Mouse (Mus musculus) cerebellum, adult 2 months (tissue): Measurements from ENCODE around the gene Olfr812. TPM values are rescaled to one million over a fixed set of nuclear protein-coding genes. Genes with fewer than 3 reads are reported as not detected.
"Not testable (repeated sequence)": the region's sequence is repeated elsewhere in the genome, so short reads cannot be mapped to it uniquely, and the experiment has no call there.

Experiments used
- DNase-seq, 2 experiments: peaks; one replicate each; pipeline ENCODE4 v3.0.0; 2021
- H3K27ac ChIP-seq: fragments of 200-500 bp; 2 replicates; pipeline ENCODE4 v1.5.1; 2012; ENCODE audit warnings: low read length, control low read depth, inconsistent platforms; ENCODE audit not compliant: insufficient read depth
- H3K27me3 ChIP-seq: fragments of 200-500 bp; 2 replicates; pipeline ENCODE4 v1.6.1; 2012; ENCODE audit warnings: inconsistent platforms, mild to moderate bottlenecking, low read length, moderate library complexity; ENCODE audit not compliant: control insufficient read depth, insufficient read depth
- H3K4me1 ChIP-seq: fragments of 200-500 bp; 2 replicates; pipeline ENCODE4 v1.6.1; 2011; ENCODE audit warnings: low read length; ENCODE audit not compliant: control insufficient read depth, insufficient read depth
- H3K4me3 ChIP-seq: fragments of 200-500 bp; replicated peaks from 2 replicates; pipeline ENCODE3; 2011; ENCODE audit warnings: mild to moderate bottlenecking, low read depth, low read length, control low read depth; ENCODE audit not compliant: insufficient read depth
- CTCF ChIP-seq: fragments of 200-500 bp; IDR thresholded peaks from 2 replicates; pipeline ENCODE4 v1.5.1; 2011; ENCODE audit warnings: low read depth, mild to moderate bottlenecking, control low read depth, low read length, moderate library complexity, borderline replicate concordance; ENCODE audit not compliant: insufficient read depth
- POLR2A ChIP-seq: fragments of 200-500 bp; IDR thresholded peaks from 2 replicates; pipeline ENCODE4 v1.6.1; 2011; ENCODE audit warnings: low read length, control low read depth, borderline replicate concordance; ENCODE audit not compliant: insufficient read depth
- whole genome bisulfite sequencing: fragments of 180-500 bp; shearing (Covaris S2); methylation state at CpG from one replicate; pipeline ENCODE4 v1.1.7; 2018; 5-methylcytosine and 5-hydroxymethylcytosine counted together
- polyA plus RNA-seq: library from polyadenylated mRNA; depleted of rRNA; stranded (reverse); fragments of >200 nt; gene quantifications from 2 replicates; pipeline ENCODE4 v1.2.3, GENCODE M21; 2012; rRNA removed

The Olfr812 gene
- not detected in 2 replicates for polyA plus RNA-seq

DNA sequence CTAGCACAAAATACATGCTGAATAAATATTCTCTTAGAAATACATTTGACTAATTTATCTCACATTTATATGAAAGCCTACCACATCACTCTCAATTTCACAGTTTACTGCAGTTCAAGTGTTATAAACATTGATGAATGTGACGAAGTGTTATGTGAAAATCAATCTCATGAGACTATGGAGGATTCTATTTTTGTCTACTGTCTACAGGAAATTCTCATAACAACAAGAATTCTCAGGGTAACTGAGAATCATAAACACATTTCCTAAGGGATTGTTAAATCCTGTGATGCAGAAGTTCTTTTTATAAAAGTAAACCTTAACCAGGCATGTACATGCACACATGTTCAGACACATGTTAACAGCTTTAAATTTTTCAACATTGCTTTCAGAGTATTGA lies at the start of gene Olfr812:
Olfr812 (minus strand) TSS at position 101 of the 400 bp plus-strand sequence.
- WGBS = 68% methylated on average over 1 of the region's 1 CpGs
- no peak within 1 kb of the TSS for H3K4me3 ChIP-seq
- no peak for DNase-seq
- H3K27me3 ChIP-seq = no peaks in the 10 kb centered on the region
- TF ChIP-seq CTCF = no peak
- no peak for TF ChIP-seq POLR2A
- H3K4me1 ChIP-seq = no peaks in the 10 kb centered on the region
- H3K27ac ChIP-seq = no peak within 1 kb of the TSS

DNA sequence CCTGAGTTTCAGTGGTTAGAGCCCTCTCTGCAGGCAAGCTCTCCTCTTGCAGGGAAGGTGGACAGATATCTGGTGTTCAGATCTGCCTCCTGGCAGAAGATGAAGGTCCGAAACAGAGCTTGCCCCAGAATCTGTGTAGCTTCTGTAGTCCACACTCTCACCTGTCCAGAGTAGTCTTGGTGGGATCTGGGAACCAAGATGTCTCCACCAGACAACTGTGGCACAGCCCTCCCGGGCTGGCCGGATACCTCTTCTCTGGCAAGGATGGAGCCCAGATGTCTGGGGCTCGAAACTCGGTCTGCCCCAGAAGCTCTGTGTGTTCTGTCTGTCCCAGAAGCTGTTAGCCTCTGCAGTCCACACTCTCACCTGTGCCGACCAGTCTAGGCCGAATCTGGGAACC lies 40.0 kb upstream of the Olfr812 start:
- 92% methylated on average over 7 of the region's 7 CpGs for whole genome bisulfite sequencing
- no peak overlapping the region for H3K4me3 ChIP-seq
- TF ChIP-seq POLR2A (no peak), CTCF (no peak)

DNA sequence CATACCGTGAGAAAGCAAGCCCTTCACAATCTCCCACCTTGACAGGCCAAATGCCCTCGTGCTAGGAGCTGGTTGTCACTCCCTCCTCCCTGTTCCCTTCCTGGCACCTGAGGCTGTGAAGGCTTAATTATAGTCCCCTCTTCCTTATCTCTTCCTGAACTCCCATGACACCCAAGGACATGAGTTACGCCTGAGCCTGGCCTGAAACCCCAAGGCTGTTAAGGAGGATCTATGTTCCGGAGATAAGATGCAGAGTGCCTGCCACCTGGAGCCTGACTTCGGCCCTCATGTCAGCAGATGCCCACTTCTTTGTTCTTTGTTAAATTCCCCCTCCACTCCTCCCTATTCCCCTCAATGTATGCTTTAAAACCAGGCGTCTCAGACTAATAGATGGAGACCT lies 39.6 kb upstream of the Olfr812 start:
- 81% methylated on average over 6 of the region's 6 CpGs for WGBS
- not testable (repeated sequence) for H3K27me3 ChIP-seq, H3K27ac ChIP-seq, H3K4me1 ChIP-seq, H3K4me3 ChIP-seq, DNase-seq

More for the DNA sequence above, 40.0 kb upstream of the Olfr812 start:
- Histone ChIP-seq H3K4me1 (no peaks in the 10 kb centered on the region), H3K27ac (no peak overlapping the region), H3K27me3 (no peaks in the 10 kb centered on the region)
- no peak for DNase-seq

DNA sequence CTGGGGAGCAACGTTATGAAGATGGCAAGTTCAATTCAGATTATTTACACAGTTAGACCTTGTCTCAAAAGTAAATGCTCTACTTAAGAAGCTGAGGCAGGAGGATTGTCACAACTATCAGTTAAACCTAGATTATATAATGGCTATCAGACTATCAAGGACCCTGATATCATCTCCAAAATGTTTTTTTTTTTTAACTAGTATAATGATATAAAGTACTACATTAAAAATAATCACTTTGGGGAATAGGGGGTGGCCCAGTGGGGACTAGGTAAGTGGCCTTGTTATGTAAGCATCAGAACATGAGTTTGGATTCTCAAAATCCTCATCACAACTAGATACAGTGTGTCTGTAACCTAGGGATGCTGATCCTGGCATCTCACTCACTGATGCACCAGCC lies 33.9 kb upstream of the Olfr812 start, which contains the start of gene Olfr814:
Olfr814 (minus strand) TSS at position 101 of the 400 bp plus-strand sequence.
- not testable (repeated sequence) for H3K4me1 ChIP-seq, H3K27me3 ChIP-seq, DNase-seq, H3K27ac ChIP-seq, H3K4me3 ChIP-seq
- 60% methylated on average over 1 of the region's 1 CpGs for WGBS

DNA sequence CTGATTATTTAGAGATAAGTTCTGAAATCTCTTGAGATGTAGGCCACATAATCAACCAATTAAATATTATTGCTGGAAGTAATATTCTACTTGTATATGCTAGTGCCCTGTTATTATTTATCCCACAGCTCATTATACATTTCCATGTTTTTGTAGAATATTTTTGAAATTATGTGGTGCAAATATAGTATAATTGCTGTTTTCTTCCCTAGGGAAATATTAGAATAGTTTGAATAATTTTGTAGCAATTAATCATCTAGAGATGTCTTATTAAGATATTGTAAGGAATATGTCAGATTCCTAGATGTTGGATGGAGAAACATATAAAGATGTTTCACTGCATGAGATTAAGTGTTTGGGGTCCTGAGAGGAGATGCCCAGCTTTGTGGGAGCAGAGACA lies 9.2 kb upstream of the Olfr812 start, which contains the start of gene Olfr813:
Olfr813 (plus strand) TSS at position 301 of the 400 bp plus-strand sequence.
- TF ChIP-seq CTCF (no peak), POLR2A (no peak)
- no peak for DNase-seq
- no peak within 1 kb of the TSS for H3K27ac ChIP-seq
- H3K4me1 ChIP-seq = no peaks in the 10 kb centered on the region
- H3K4me3 ChIP-seq = no peak within 1 kb of the TSS
- H3K27me3 ChIP-seq = no peaks in the 10 kb centered on the region

DNA sequence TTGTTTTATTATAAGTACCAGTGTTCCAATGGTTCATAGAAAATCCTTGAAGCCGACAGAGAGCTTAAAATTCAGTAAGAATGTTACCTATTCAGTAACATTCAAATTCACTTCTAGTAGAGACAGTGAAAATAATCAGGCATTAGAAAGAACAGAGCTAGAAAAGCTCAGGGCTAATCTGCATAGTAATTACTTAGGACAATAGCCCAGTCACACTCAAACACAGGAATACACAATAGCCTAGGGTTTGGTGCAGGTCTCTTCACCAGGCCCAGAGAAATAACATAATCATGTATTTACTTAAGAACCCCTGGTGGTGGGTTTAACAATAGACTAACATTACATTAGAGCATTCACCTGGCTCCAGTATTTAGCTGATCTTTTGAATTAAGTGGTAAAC lies 1.4 kb upstream of the Olfr812 start:
- TF ChIP-seq CTCF = no peak
- TF ChIP-seq POLR2A = no peak
- no peak overlapping the region for H3K27ac ChIP-seq
- no peak overlapping the region for H3K4me3 ChIP-seq
- no peaks in the 10 kb centered on the region for H3K27me3 ChIP-seq
- no peak for DNase-seq
- WGBS = 59% methylated on average over 1 of the region's 1 CpGs
- no peaks in the 10 kb centered on the region for H3K4me1 ChIP-seq

DNA sequence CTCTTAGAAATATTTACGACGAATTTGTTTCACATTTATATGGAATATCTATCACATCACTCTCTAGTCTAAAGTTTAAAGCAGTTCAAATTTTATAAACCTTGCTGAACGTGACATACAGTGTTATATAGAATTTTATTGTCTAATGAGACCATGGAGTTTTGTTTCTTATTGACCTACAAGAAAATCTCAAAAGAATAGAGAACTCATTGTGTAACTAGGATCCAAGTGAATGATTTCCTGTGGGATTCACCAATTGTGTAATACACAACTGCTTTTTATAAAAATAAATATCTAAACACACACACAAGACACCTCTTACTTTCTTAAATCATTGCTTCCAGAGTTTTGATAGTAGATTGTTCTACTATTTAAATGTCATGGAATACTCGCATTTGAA lies 41.6 kb downstream of the Olfr812 start, which contains the start of gene Olfr811:
Olfr811 (minus strand) TSS at position 101 of the 400 bp plus-strand sequence.
- Histone ChIP-seq H3K4me1 (no peaks in the 10 kb centered on the region), H3K27me3 (no peaks in the 10 kb centered on the region), H3K4me3 (no peak within 1 kb of the TSS), H3K27ac (no peak within 1 kb of the TSS)
- WGBS = 82% methylated on average over 4 of the region's 4 CpGs
- TF ChIP-seq CTCF = no peak
- TF ChIP-seq POLR2A = no peak
- no peak for DNase-seq

DNA sequence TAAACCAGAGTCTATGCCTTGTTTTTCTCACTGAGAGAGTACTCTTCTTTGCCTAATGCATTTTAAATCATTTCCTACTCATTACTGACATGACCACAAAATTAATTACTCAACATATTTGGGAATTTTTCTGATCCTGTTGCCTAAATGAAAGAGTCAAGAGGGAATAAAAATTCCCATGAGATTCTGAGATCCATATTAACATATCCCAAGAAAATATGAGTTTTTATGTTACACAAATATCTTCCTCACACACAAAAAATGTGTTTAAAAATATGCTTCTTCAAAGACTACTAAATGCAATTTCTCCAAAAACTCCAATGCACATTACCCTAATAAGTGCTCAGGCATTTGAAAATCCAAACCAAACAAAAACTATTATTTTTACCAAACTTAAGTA lies 51.1 kb downstream of the Olfr812 start, which contains the start of gene Olfr810:
Olfr810 (minus strand) TSS at position 101 of the 400 bp plus-strand sequence.
- no peak for TF ChIP-seq POLR2A
- DNase-seq = no peak

More for the DNA sequence above, 51.1 kb downstream of the Olfr812 start, which contains the start of gene Olfr810:
- H3K4me3 ChIP-seq = no peak within 1 kb of the TSS
- no peak within 1 kb of the TSS for H3K27ac ChIP-seq
- no peaks in the 10 kb centered on the region for H3K4me1 ChIP-seq
- H3K27me3 ChIP-seq = no peaks in the 10 kb centered on the region

Other genes with a start within 250 kb of the Olfr812 start
- gene Olfr796, start 233.5 kb downstream of the Olfr812 start, polyA plus RNA-seq = not detected in 2 replicates
- not detected in 2 replicates for gene Olfr798, start 218.2 kb downstream of the Olfr812 start, polyA plus RNA-seq
- gene Olfr799, start 208.6 kb downstream of the Olfr812 start, polyA plus RNA-seq = not detected in 2 replicates
- not detected in 2 replicates for gene Olfr800, start 188.4 kb downstream of the Olfr812 start, polyA plus RNA-seq
- gene Olfr801, start 172.2 kb downstream of the Olfr812 start, polyA plus RNA-seq = not detected in 2 replicates
- gene Olfr802, start 157.9 kb downstream of the Olfr812 start, polyA plus RNA-seq = not detected in 2 replicates
- not detected in 2 replicates for gene Olfr803, start 151.8 kb downstream of the Olfr812 start, polyA plus RNA-seq
- gene Olfr804, start 142.9 kb downstream of the Olfr812 start, polyA plus RNA-seq = not detected in 2 replicates
- not detected in 2 replicates for gene Olfr805, start 116.7 kb downstream of the Olfr812 start, polyA plus RNA-seq
- gene Olfr806, start 104.2 kb downstream of the Olfr812 start, polyA plus RNA-seq = not detected in 2 replicates
- gene Olfr807, start 88.3 kb downstream of the Olfr812 start, polyA plus RNA-seq = not detected in 2 replicates
- not detected in 2 replicates for gene Olfr808, start 80.6 kb downstream of the Olfr812 start, polyA plus RNA-seq
- not detected in 2 replicates for gene Olfr809, start 71.5 kb downstream of the Olfr812 start, polyA plus RNA-seq
- gene Olfr810, start 51.2 kb downstream of the Olfr812 start, polyA plus RNA-seq = not detected in 2 replicates
- not detected in 2 replicates for gene Olfr811, start 41.7 kb downstream of the Olfr812 start, polyA plus RNA-seq
- not detected in 2 replicates for gene Olfr813, start 9.3 kb upstream of the Olfr812 start, polyA plus RNA-seq
- gene Olfr814, start 33.8 kb upstream of the Olfr812 start, polyA plus RNA-seq = not detected in 2 replicates
- not detected in 2 replicates for gene Olfr815, start 59.8 kb upstream of the Olfr812 start, polyA plus RNA-seq
- not detected in 2 replicates for gene Olfr816, start 69.5 kb upstream of the Olfr812 start, polyA plus RNA-seq
- gene Olfr818, start 103.0 kb upstream of the Olfr812 start, polyA plus RNA-seq = not detected in 2 replicates
- gene Olfr819, start 121.2 kb upstream of the Olfr812 start, polyA plus RNA-seq = not detected in 2 replicates
- not detected in 2 replicates for gene Olfr247, start 130.0 kb upstream of the Olfr812 start, polyA plus RNA-seq
- not detected in 2 replicates for gene Gm10310, start 139.0 kb upstream of the Olfr812 start, polyA plus RNA-seq
- gene Olfr820, start 166.5 kb upstream of the Olfr812 start, polyA plus RNA-seq = not detected in 2 replicates
- gene Olfr821, start 184.3 kb upstream of the Olfr812 start, polyA plus RNA-seq = not detected in 2 replicates
- not detected in 2 replicates for gene Olfr822, start 225.1 kb upstream of the Olfr812 start, polyA plus RNA-seq